Mouse (Mus musculus): Measurements from ENCODE around the gene Dynlt1c. TPM values are rescaled to one million over a fixed set of nuclear protein-coding genes. Genes with fewer than 3 reads are reported as not detected.
"Not testable (repeated sequence)": the region's sequence is repeated elsewhere in the genome, so short reads cannot be mapped to it uniquely, and the experiment has no call there.

The Dynlt1c gene
- polyA plus RNA-seq, 1 experiment from 2014 or later: 33.1 TPM

DNA sequence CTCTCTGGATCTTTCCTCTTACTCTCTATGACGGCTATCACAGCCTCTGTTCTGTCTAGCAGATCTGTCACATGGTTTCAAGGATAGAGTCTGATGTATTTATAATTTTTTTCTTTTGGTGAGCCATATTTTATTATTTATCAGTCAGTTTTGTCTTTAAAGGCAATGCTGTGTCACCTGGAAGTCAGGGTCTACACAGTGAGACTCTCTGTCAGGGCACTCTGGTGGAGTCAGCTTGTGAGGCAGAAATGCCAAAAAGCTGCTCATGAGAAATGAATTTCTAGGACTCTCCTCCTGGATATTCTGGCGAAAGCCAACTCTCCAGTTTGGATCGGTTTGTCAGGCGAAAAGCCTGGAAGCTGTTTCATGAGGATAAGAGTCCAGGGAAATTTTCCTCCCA is 34.3 kb downstream of the Dynlt1c start:
- no CpG with 5 or more reads among the region's 4 CpGs for WGBS
- not testable (repeated sequence) for ATAC-seq

DNA sequence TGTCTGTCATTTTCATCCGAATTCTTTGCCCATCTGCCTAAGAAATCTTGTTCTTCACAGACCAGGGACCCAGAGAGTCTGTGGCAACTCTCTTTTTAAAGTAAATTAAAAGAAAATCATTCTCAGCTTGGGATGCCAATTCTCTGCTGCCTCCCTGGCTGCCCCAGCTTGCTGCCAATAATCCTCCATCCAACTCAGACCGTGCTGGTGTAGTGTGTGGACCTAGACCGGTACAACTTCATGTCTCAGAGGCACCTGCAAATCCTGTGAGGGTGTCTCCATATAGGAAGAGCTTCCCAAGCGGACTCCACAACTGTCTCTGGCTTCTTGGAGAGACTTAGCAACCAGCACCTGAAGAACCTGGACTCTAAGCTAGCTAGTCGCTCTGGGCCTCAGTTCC is 35.4 kb downstream of the Dynlt1c start:
- H3K9ac ChIP-seq (ENCODE audit: low read depth, low read length): no peak overlapping the region
- no peaks in the 10 kb centered on the region for H3K9me3 ChIP-seq (ENCODE audit: control insufficient read depth, low read length)
- no peak overlapping the region for H3K4me3 ChIP-seq (ENCODE audit: low read length)
- 75% methylated on average over 5 of the region's 5 CpGs for WGBS
- no peaks in the 10 kb centered on the region for H3K4me1 ChIP-seq (ENCODE audit: control insufficient read depth, insufficient read depth, low read length)
- no peaks in the 10 kb centered on the region for H3K36me3 ChIP-seq (ENCODE audit: control insufficient read depth, insufficient read depth, low read length)
- H3K27me3 ChIP-seq (replicated peaks; ENCODE audit: control insufficient read depth, insufficient read depth, low read length): no peaks in the 10 kb centered on the region
- ATAC-seq: no peak
- no peak overlapping the region for H3K4me2 ChIP-seq (ENCODE audit: low read depth, low read length)
- no peak overlapping the region for H3K27ac ChIP-seq (ENCODE audit: low read length)

More for the DNA sequence above, 34.3 kb downstream of the Dynlt1c start:
- not testable (repeated sequence) for H3K9me3 ChIP-seq (ENCODE audit: control insufficient read depth, low read length); H3K4me1 ChIP-seq (ENCODE audit: control insufficient read depth, insufficient read depth, low read length); H3K4me3 ChIP-seq (ENCODE audit: low read length); H3K4me2 ChIP-seq (ENCODE audit: low read depth, low read length); H3K36me3 ChIP-seq (ENCODE audit: control insufficient read depth, insufficient read depth, low read length); H3K27ac ChIP-seq (ENCODE audit: low read length); H3K9ac ChIP-seq (ENCODE audit: low read depth, low read length); H3K27me3 ChIP-seq (replicated peaks; ENCODE audit: control insufficient read depth, insufficient read depth, low read length)

DNA sequence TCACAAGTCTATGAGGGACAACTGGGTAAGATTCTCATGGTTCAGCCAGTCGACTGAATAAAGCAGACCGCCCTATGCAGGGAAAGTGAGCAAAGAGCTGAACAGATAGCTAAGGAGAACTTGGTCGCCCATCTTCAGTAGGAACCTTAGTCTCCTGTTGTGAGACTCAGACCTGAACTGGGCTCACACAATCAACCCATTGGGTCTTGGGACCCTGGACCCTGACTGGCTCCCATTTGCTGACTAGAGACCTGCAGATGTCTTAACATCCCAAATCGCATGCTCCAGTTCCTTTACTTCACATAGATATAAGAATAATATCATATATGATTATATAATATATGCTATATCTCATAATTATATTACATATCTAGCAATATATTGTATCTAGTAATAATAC is 36.0 kb downstream of the Dynlt1c start:
- H3K9ac ChIP-seq (ENCODE audit: low read depth, low read length); H3K9me3 ChIP-seq (ENCODE audit: control insufficient read depth, low read length); H3K4me1 ChIP-seq (ENCODE audit: control insufficient read depth, insufficient read depth, low read length); H3K4me3 ChIP-seq (ENCODE audit: low read length); H3K36me3 ChIP-seq (ENCODE audit: control insufficient read depth, insufficient read depth, low read length); H3K4me2 ChIP-seq (ENCODE audit: low read depth, low read length); H3K27me3 ChIP-seq (replicated peaks; ENCODE audit: control insufficient read depth, insufficient read depth, low read length); ATAC-seq; H3K27ac ChIP-seq (ENCODE audit: low read length): not testable (repeated sequence)
- WGBS: 92% methylated on average over 4 of the region's 4 CpGs

DNA sequence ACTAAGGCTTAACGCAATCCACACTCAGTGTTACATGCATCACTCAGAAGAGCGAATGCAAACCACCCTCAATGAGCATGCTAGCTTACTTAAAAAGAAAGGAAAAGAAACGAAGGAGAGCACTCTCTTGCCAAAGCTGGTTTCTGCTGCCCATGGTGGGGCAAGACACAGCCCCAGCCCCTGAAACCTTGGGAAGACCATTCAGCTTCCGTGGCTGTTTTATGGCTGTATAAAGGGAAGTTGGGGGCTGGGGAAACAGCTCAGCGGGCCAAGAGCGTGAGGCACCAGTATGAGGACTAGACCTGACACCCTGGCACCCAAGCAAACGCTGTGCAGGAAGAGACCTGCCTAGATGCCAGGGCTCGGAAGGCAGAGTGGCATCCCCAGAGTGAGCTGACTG is 37.0 kb downstream of the Dynlt1c start:
- H3K9me3 ChIP-seq (ENCODE audit: control insufficient read depth, low read length); H3K4me2 ChIP-seq (ENCODE audit: low read depth, low read length); H3K4me3 ChIP-seq (ENCODE audit: low read length); ATAC-seq; H3K9ac ChIP-seq (ENCODE audit: low read depth, low read length); H3K27ac ChIP-seq (ENCODE audit: low read length); H3K4me1 ChIP-seq (ENCODE audit: control insufficient read depth, insufficient read depth, low read length); H3K27me3 ChIP-seq (replicated peaks; ENCODE audit: control insufficient read depth, insufficient read depth, low read length); H3K36me3 ChIP-seq (ENCODE audit: control insufficient read depth, insufficient read depth, low read length): not testable (repeated sequence)
- WGBS: 88% methylated on average over 8 of the region's 8 CpGs

DNA sequence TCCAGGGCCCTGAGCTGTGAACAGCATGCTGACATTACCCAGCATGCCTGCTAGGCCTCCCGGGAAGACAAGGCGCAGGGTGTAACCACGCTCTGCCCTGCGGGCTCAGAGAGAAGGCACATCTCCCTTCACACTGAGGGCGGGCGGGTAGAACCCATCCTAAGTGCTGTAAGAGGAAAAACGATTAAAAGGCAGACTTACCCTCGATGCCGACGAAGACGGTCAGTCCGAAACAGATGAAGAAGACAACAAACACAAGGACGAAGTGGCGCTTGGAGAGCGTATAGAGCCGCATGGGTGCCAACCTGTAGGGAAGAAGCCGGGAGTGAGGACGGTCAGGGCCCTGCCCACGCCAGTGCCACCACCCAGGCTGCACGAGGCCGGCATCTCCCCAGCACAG is 38.0 kb downstream of the Dynlt1c start:
- not testable (repeated sequence) for H3K4me1 ChIP-seq (ENCODE audit: control insufficient read depth, insufficient read depth, low read length); H3K27ac ChIP-seq (ENCODE audit: low read length); ATAC-seq; H3K4me2 ChIP-seq (ENCODE audit: low read depth, low read length); H3K27me3 ChIP-seq (replicated peaks; ENCODE audit: control insufficient read depth, insufficient read depth, low read length); H3K36me3 ChIP-seq (ENCODE audit: control insufficient read depth, insufficient read depth, low read length); H3K9ac ChIP-seq (ENCODE audit: low read depth, low read length); H3K9me3 ChIP-seq (ENCODE audit: control insufficient read depth, low read length); H3K4me3 ChIP-seq (ENCODE audit: low read length)
- WGBS: 94% methylated on average over 15 of the region's 21 CpGs

DNA sequence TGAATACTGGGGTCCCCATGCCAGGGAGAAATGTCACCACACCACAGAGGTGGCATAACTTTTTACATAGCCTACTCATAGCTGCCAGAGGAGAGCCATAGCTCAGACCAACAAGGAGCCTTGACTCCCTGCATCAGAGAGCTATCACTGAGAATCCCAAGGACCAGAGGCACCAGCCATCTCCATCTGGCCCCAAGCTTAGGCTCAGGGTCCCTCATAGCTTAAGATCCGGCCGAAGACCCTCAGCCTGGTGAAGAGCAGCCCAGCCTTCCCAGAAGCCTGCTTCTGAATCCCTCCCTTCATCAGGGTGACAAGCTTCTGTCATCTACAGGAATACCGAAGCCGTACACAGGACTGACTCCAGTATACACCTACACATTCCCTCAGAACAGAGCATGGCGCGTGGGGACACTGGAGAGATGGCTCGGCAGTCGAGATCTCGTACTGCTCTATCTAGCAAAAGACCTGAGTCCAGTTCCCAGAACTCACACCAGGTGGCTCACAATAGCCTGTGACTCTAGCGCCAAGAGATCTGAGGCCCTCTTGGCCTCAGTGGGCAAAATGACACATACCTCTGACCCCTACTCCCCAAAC is 38.7 kb downstream of the Dynlt1c start:
- H3K4me3 ChIP-seq (ENCODE audit: low read length); H3K9ac ChIP-seq (ENCODE audit: low read depth, low read length); H3K36me3 ChIP-seq (ENCODE audit: control insufficient read depth, insufficient read depth, low read length); H3K27me3 ChIP-seq (replicated peaks; ENCODE audit: control insufficient read depth, insufficient read depth, low read length); H3K4me2 ChIP-seq (ENCODE audit: low read depth, low read length); ATAC-seq; H3K27ac ChIP-seq (ENCODE audit: low read length); H3K9me3 ChIP-seq (ENCODE audit: control insufficient read depth, low read length); H3K4me1 ChIP-seq (ENCODE audit: control insufficient read depth, insufficient read depth, low read length): not testable (repeated sequence)
- WGBS: 86% methylated on average over 10 of the region's 10 CpGs

DNA sequence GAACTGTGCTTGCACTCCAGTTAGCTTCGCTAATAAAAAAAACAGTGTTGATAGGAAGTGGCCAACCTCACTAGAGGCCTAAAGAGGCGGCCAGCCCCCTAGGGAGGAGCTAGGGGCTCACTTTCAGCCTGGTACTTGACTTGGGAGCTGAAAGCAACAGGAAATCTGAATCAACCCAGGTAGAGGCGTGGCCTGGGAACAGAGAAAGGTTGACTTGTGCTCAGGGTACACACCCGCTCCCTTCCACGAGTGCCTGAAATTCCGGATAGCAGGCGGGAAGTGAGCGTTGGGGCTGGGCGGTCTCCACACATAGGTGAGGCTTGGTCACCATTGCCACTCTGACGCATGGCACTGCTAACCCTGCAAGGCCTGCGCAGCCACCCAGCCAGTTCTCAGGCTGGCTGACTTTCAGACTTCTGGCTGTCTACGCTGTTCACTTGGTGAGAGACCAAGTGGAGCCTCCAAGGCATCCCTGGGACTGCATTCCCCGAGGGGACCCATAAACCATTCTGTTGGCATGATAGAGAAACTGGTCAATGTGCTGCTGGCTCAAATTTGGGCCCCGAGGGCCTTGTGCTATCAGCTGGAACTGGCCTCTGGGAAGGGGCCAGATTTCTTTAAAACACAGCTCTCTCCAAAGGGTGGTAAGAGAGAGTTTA is 39.4 kb downstream of the Dynlt1c start:
- H3K4me2 ChIP-seq (ENCODE audit: low read depth, low read length); H3K27ac ChIP-seq (ENCODE audit: low read length); H3K9me3 ChIP-seq (ENCODE audit: control insufficient read depth, low read length); H3K36me3 ChIP-seq (ENCODE audit: control insufficient read depth, insufficient read depth, low read length); H3K9ac ChIP-seq (ENCODE audit: low read depth, low read length); H3K27me3 ChIP-seq (replicated peaks; ENCODE audit: control insufficient read depth, insufficient read depth, low read length); H3K4me3 ChIP-seq (ENCODE audit: low read length); H3K4me1 ChIP-seq (ENCODE audit: control insufficient read depth, insufficient read depth, low read length): not testable (repeated sequence)
- ATAC-seq: peak; percentile 84
- 74% methylated on average over 14 of the region's 14 CpGs for WGBS

DNA sequence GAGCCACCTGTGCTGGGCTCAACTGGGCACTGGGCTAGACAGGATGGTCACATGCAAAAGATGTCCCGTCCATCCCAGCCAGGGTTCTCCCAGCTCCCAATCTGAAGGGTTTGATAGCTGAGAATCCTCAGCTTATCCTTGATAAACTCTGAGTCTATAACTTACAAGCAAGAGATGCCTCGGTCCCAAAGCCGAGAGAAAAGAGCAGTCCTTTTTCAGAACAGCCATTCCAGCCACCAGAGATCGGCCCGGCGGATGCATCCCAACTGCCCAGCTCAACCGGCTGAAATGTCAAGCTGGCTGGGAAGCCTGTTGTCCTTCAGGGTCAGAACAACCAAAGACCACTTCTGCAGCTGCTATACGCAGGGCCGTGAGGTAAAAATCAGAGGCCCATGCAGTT is 42.7 kb downstream of the Dynlt1c start:
- ATAC-seq; H3K9ac ChIP-seq (ENCODE audit: low read depth, low read length); H3K36me3 ChIP-seq (ENCODE audit: control insufficient read depth, insufficient read depth, low read length); H3K4me1 ChIP-seq (ENCODE audit: control insufficient read depth, insufficient read depth, low read length); H3K27ac ChIP-seq (ENCODE audit: low read length); H3K4me3 ChIP-seq (ENCODE audit: low read length); H3K4me2 ChIP-seq (ENCODE audit: low read depth, low read length); H3K9me3 ChIP-seq (ENCODE audit: control insufficient read depth, low read length); H3K27me3 ChIP-seq (replicated peaks; ENCODE audit: control insufficient read depth, insufficient read depth, low read length): not testable (repeated sequence)
- WGBS: 90% methylated on average over 9 of the region's 9 CpGs

DNA sequence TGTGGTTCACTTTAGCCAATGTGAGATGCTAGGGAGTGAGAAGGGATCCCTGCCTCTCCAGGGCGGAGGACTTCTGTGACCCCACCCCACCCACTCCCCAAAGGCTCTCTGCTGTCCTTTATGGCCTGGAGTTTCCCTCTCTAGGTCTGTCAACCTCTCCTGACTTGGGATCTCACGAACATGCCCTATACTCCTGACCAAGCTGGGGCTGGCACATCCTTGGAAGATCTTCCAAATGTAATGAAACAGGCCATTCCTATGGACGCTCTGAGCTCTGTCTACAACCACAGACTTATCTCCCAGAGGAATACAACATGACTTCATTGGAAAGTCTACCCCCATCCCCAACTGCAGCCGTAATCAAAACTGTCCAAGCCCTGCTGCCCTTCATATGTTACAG is 43.2 kb downstream of the Dynlt1c start:
- WGBS: 88% methylated on average over 4 of the region's 4 CpGs
- not testable (repeated sequence) for H3K4me2 ChIP-seq (ENCODE audit: low read depth, low read length); H3K9ac ChIP-seq (ENCODE audit: low read depth, low read length); H3K27me3 ChIP-seq (replicated peaks; ENCODE audit: control insufficient read depth, insufficient read depth, low read length); H3K4me1 ChIP-seq (ENCODE audit: control insufficient read depth, insufficient read depth, low read length); H3K9me3 ChIP-seq (ENCODE audit: control insufficient read depth, low read length); H3K27ac ChIP-seq (ENCODE audit: low read length); H3K36me3 ChIP-seq (ENCODE audit: control insufficient read depth, insufficient read depth, low read length); H3K4me3 ChIP-seq (ENCODE audit: low read length); ATAC-seq

DNA sequence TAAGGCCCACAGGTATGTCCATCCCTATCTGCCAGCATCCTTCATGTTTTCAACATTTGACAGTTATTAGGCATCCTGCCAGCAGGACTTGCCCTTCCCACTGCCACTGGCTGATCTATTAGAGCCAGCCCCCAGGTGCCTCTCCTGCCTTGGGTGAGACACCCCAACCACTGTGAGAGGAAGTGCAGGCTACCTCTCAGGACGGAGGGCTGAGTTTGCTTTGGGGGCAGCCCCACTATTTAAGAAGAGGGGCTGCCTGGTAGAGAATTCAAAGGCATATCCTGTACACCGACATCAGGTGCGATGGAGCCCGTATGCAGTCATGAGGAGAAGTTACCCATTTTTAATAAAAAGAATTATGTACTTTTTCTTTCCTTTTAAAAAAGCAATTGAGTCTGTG is 44.2 kb downstream of the Dynlt1c start:
- H3K4me1 ChIP-seq (ENCODE audit: control insufficient read depth, insufficient read depth, low read length); H3K4me3 ChIP-seq (ENCODE audit: low read length); H3K36me3 ChIP-seq (ENCODE audit: control insufficient read depth, insufficient read depth, low read length); ATAC-seq; H3K9ac ChIP-seq (ENCODE audit: low read depth, low read length); H3K4me2 ChIP-seq (ENCODE audit: low read depth, low read length); H3K27ac ChIP-seq (ENCODE audit: low read length); H3K9me3 ChIP-seq (ENCODE audit: control insufficient read depth, low read length); H3K27me3 ChIP-seq (replicated peaks; ENCODE audit: control insufficient read depth, insufficient read depth, low read length): not testable (repeated sequence)
- WGBS: 86% methylated on average over 3 of the region's 4 CpGs
